Mouse (Mus musculus) urinary bladder, postnatal 4 days (tissue): ENCODE results near the gene Prkar2a.

Experiments
- DNase-seq, 2 experiments: peaks; one replicate each; pipeline ENCODE4 v3.0.0; 2021 to 2022; ENCODE audit warnings: low spot score in 2 of 2

Gene Prkar2a

DNA sequence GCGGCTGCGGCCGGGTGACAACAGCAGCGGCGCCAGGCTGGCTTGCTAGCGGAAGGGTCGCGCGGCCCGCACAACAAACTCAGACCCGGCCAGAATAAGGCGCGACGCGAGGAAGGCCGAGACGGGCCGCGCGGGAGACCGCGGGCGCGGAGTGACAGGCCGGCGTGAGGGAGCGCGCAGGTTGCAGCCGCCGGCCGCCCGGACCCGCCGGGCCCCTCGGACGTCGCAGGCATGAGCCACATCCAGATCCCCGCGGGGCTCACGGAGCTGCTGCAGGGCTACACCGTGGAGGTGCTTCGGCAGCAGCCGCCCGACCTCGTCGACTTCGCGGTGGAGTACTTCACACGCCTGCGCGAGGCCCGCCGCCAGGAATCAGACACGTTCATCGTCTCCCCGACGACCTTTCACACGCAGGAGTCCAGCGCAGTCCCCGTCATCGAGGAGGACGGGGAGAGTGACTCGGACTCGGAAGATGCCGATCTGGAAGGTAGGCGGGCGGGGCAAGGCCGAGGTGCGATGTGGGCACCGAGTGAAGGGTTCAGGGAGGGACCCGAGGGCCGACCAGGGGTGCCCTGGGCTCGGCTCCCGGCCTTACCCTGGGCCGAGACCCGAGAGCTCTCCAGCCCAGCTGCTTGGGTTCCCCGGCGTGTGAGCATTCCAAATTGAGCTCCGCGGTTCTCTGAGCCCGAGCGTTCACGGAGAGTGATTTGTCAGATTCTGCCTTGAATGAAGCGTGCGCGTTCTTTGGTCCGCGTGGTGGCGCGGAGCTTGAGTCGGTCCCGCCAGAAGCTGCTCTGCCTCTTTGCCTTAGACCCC is 3.3 kb downstream of the Prkar2a start:
- DNase-seq = peak in 1 of 2 experiments; percentile 46

DNA sequence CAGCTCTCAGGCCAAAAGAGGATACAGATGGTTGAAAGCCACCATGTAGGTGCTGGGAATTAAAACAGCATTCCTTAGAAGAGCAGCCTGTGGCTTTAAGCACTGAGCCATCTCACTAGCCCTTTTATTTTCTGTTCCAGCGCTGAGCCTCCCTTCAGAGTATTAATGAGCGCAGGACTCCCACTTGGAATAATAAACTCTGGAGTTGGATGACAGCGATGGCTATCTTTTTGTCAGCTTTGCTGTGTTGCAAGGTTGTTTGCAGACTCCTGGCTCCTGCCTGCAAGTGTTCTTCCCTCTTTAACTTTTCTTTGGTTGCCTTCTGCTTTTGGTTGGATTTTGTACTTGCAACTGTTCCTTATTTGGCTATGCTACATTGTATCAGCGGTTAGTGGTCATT is 4.8 kb downstream of the Prkar2a start:
- no peak for DNase-seq

- no peak for DNase-seq
These were observed 5.4 kb downstream of the Prkar2a start for GRCm38 (mm10) chr9:108694533-108694932.

GRCm38 (mm10) chr9:108702476-108702875 is 13.4 kb downstream of the Prkar2a start:
- no peak for DNase-seq

GRCm38 (mm10) chr9:108703373-108704110 is 14.4 kb downstream of the Prkar2a start:
- DNase-seq = no peak

DNA sequence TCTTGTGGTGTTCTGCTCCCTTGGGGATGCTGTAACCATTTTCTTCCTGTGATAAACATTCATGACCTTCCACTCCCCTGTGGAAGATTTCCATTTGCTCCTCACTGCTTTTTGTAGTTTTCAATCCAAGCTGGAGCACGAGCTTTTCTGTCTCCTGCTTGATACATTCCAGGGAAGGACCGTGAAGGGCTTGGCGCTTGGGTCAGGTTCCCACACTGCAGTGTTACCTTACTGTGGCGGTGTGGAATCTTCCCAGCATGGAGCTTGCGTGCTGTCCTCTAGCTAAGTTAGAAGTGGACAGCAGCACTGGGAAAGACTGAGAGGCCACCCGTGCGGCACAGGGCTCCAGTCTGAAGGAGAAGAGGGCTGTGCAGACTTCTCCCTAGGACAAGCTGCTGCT is 15.5 kb downstream of the Prkar2a start:
- DNase-seq = no peak

GRCm38 (mm10) chr9:108707212-108707611 is 18.1 kb downstream of the Prkar2a start:
- no peak for DNase-seq

DNA sequence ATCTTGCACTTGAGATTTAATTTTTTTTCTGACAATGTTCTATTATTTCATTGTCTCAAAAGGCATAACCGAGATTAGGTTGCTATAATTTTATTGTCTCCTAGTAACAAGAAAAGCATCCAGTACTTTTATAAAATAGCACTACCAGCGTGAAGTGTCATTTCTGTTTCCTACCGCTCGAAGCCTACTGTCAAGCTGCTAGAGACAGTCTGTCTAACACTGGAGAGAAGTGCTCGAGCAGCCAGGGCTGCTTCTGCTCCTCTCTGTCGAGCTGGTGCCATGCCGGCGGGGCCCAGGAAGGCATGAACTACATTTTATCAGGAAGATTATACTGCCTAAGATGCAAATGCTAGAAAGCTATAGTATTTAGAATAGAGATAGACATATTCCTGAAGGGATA is 19.7 kb downstream of the Prkar2a start:
- DNase-seq = no peak

DNA sequence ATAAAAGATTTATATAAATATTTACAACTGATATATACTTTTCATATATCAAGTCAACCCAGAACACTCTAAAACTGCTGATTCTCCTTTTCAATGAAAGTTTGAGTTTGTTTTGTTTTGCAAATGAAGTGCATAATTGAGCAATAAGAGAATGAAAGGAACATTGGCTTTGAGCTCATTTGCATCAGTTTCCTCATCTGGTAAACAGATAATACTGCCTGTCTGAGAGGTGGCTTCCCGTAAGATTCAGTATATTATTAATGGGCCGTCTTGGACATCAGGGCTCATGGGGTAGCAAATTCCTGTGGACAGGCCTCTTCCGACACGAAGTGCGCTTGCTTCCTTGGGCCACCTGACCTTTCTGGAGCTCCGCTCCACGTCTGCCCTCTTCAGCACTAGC is 21.7 kb downstream of the Prkar2a start:
- DNase-seq = no peak

- DNase-seq = no peak
These were observed 27.1 kb downstream of the Prkar2a start for GRCm38 (mm10) chr9:108716199-108716598.

DNA sequence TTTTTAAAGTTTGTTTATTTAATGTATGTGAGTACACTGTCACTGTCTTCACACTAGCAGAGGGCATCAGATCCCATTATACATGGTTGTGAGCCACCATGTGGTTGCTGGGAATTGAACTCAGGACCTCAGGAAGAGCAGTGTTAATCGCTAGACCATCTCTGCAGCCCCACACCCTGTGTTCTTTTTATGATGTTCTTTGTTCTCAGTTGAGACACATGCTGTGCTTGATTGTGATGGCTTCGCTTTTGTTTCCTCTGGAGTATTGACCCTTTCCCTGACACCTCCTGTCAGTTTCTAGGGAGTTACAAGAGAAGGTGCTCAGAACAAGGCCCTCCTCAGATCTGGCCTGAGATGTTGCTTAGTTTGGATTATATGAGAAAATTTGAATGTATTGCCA is 34.6 kb downstream of the Prkar2a start:
- no peak for DNase-seq

DNA sequence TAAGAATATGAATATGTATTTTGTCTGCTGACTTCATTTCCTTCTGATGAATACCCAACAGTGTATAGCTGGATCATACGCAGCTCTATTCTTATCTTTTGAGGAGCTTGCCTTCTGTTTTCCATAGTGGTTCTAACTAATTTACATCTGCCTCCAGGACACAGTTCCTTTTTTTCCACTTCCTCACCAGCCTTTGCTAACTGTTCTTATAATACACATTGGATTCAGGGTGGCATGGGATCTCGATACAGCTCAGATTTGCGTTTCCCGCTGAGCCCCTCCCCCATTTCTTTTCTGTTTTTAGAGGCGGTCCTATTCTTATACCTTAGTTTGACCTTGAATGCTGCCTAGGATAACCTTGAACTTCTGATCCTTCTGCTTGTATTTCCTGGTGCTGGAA is 37.0 kb downstream of the Prkar2a start:
- no peak for DNase-seq

DNA sequence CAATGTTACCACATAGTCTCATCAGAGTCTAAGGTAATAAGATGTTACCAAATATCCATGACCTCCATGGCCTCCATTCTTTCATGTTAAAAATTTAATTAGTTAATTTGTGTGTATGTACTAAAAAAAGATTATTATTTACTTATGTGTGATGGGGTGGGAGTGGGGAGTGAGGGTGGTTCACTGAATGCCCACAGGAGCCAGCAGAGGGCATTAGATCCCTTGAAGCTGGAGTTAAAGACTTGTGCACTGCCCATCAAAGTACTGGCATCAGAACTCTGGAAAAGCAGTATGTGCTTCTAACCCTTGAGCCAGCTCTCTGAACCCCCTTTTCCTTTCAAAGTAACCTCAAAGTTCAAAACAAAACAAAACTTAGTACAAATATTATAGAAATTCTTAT is 39.9 kb downstream of the Prkar2a start:
- no peak for DNase-seq

- DNase-seq = no peak
These were observed 43.3 kb downstream of the Prkar2a start for GRCm38 (mm10) chr9:108732462-108732861.

DNA sequence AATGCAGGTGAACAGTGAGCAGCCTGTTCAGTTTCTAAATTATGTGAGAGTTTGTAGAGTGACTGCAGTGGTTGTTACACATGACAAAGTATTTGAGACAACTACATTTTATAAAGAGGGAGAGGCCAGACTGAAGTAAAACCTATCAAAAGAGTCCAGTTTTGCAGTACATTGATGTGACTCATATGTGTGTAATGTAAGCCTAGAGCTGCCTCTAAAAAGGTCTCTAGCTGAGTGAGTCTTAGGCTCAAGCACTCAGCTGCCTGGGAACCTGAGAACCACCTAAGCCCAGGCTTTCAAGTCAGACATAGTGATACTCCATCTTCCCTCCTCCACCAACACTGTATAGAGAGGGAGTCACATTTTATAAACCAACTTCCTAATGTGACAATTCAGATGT is 45.5 kb downstream of the Prkar2a start:
- no peak for DNase-seq

GRCm38 (mm10) chr9:108739239-108739638 is 50.1 kb downstream of the Prkar2a start:
- DNase-seq = no peak

- no peak for DNase-seq
These were observed 50.9 kb downstream of the Prkar2a start for GRCm38 (mm10) chr9:108740062-108740461.

DNA sequence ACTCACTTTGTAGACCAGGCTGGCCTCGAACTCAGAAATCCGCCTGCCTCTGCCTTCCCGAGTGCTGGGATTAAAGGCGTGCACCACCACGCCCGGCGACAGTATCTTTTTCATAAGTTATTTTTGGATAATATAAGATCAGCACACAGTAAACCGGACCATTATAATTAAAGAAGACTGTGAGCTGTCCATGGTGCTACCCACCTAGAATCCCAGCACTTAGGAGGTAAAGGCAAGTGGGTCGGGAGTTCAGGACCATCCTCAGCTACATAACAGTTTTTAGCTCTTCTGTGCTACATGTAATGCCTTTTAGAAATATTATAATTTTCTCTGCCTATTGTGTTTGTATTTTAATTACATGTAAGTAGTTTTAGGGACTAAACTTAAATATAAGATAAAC is 52.9 kb downstream of the Prkar2a start:
- no peak for DNase-seq

GRCm38 (mm10) chr9:108746876-108747499 is 57.9 kb downstream of the Prkar2a start:
- DNase-seq = no peak

DNA sequence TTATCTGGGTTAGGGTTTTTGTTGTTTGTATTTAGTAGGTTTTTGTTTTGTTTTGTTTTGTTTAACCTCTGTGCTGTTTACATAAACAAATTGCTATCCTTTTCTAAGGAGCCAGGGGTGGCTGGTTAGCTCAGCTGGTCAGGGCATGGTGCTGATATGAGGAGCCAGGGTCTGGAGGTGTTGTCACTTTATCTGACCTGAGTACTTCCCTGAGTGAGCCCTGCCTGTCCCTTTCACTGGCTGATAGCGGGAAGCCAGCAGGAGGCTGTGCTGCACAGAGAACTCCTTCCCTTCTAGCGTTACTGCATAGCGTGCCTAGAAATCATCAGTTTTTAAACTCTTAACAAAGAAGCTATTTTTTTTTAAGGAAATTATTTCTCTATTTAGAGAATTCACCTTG is 58.6 kb downstream of the Prkar2a start:
- DNase-seq = no peak

DNA sequence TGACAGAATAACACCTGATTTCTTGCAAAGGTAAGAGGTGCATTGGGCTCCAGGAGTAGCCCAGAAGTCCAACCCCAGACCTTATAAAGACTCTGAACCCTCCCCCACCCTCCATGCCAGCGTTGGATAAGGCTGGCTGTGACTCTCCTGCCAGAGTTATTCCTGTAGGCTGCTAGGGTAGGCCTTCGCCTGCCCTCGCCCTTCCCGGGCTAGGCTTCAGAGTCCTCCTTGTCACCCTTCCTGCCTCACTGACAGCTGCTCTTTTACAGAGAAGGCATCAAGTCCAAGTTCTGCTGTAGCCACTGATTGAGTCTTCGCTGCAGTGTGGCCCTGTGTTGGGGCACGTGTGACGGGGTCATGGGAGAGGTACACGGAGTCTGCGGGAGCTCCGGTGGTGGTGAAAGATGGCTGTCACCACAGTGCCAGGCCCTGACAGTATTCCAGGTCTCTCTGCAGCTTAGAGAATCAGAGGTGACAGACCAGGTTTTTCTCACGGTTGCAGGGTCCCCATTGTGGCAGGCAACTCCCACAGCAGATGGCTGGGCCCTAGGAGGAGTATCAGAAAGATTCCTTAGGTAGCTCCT is 59.6 kb downstream of the Prkar2a start:
- DNase-seq = peak in 1 of 2 experiments; percentile 19

GRCm38 (mm10) chr9:108750616-108751015 is 61.5 kb downstream of the Prkar2a start:
- DNase-seq = no peak
